Mouse (Mus musculus) embryonic facial prominence, embryonic 15.5 days (tissue): ENCODE measurements around the gene Ankle1. TPM values are rescaled to one million over a fixed set of nuclear protein-coding genes. Genes with fewer than 3 reads are reported as not detected.

Source experiments
- ATAC-seq: fragments of 200-750 bp; cut with Nextera tagmentation; 2 replicates; pipeline ENCODE4 v1.8.0; 2017; ENCODE audit warnings: low read depth, moderate TSS enrichment; ENCODE audit not compliant: insufficient number of reproducible peaks, low FRiP score, low TSS enrichment
- H3K27ac ChIP-seq: fragments of 300-500 bp; sonication (generic); replicated peaks from 2 replicates; pipeline ENCODE4 v1.5.1; 2015; ENCODE audit warnings: mild to moderate bottlenecking, inconsistent platforms
- H3K27me3 ChIP-seq: fragments of 300-500 bp; sonication (generic); 2 replicates; pipeline ENCODE4 v1.6.1; 2015; ENCODE audit warnings: inconsistent platforms
- H3K36me3 ChIP-seq: fragments of 300-500 bp; sonication (generic); 2 replicates; pipeline ENCODE4 v1.6.1; 2015; ENCODE audit warnings: mild to moderate bottlenecking, inconsistent platforms
- H3K4me1 ChIP-seq: fragments of 300-500 bp; sonication (generic); 2 replicates; pipeline ENCODE4 v1.6.1; 2015; ENCODE audit warnings: inconsistent platforms
- H3K4me2 ChIP-seq: fragments of 300-500 bp; sonication (generic); replicated peaks from 2 replicates; pipeline ENCODE4 v1.6.1; 2015; ENCODE audit warnings: mild to moderate bottlenecking, inconsistent platforms
- H3K4me3 ChIP-seq: fragments of 300-500 bp; sonication (generic); replicated peaks from 2 replicates; pipeline ENCODE4 v1.5.1; 2015; ENCODE audit warnings: mild to moderate bottlenecking, inconsistent platforms
- H3K9ac ChIP-seq: fragments of 300-500 bp; sonication (generic); 2 replicates; pipeline ENCODE4 v1.6.1; 2015; ENCODE audit warnings: inconsistent platforms
- H3K9me3 ChIP-seq: fragments of 300-500 bp; sonication (generic); replicated peaks from 2 replicates; pipeline ENCODE4 v1.6.1; 2016; ENCODE audit warnings: inconsistent platforms
- WGBS: fragments of 180-500 bp; shearing (Covaris S2); methylation state at CpG from one replicate; pipeline ENCODE4 v1.1.7; 2015; 5-methylcytosine and 5-hydroxymethylcytosine counted together
- polyA plus RNA-seq: library from polyadenylated mRNA; unstranded; fragments of >200 nt; fragmentation: Nextera tagmentation; extraction: Ambion mirVana; gene quantifications from 2 replicates; pipeline ENCODE4 v1.2.1, GENCODE M21; 2015

The Ankle1 gene
- polyA plus RNA-seq = 33.1 and 33.7 TPM in 2 replicates

- H3K4me1 ChIP-seq = peaks cover 24% of the 10 kb centered on the region
- H3K4me3 ChIP-seq = peak within 1 kb of the TSS; percentile 55
- H3K4me2 ChIP-seq = peak within 1 kb of the TSS; percentile 95
- H3K36me3 ChIP-seq = peaks cover 34% of the 10 kb centered on the region
- no peaks in the 10 kb centered on the region for H3K27me3 ChIP-seq
- H3K9ac ChIP-seq = peak within 1 kb of the TSS; percentile 41
- peak; percentile 88 for ATAC-seq
- no peak within 1 kb of the TSS; the same call in 1 of the 2 replicates for H3K27ac ChIP-seq
- no peaks in the 10 kb centered on the region for H3K9me3 ChIP-seq
- WGBS = 16% methylated on average over 33 of the region's 33 CpGs
Observed at GRCm38 (mm10) chr8:71405401-71406098, at the start of gene Ankle1. TSS of gene Ankle1 (plus strand) at chr8:71406010.

- H3K4me2 ChIP-seq = no peak overlapping the region
- H3K9ac ChIP-seq = no peak overlapping the region
- ATAC-seq = no peak
- peaks cover 80% of the 10 kb centered on the region for H3K36me3 ChIP-seq
- no peaks in the 10 kb centered on the region for H3K27me3 ChIP-seq
- no peak overlapping the region for H3K4me3 ChIP-seq
- H3K4me1 ChIP-seq = no peaks in the 10 kb centered on the region
- 81% methylated on average over 3 of the region's 3 CpGs for WGBS
- no peak overlapping the region for H3K27ac ChIP-seq
- no peaks in the 10 kb centered on the region for H3K9me3 ChIP-seq
Observed at GRCm38 (mm10) chr8:71358026-71358425, 47.8 kb upstream of the Ankle1 start.

- peak within 1 kb of the TSS; percentile 87 for H3K4me2 ChIP-seq
- under 1% methylated on average over 56 of the region's 56 CpGs for WGBS
- H3K27me3 ChIP-seq = no peaks in the 10 kb centered on the region
- peaks cover 2% of the 10 kb centered on the region; the same call in 1 of the 2 replicates for H3K36me3 ChIP-seq
- H3K9ac ChIP-seq = peak within 1 kb of the TSS; percentile 62
- H3K9me3 ChIP-seq = no peaks in the 10 kb centered on the region
- peak within 1 kb of the TSS; percentile 79 for H3K4me3 ChIP-seq
- peaks cover 25% of the 10 kb centered on the region for H3K4me1 ChIP-seq
- ATAC-seq = peak; percentile 86
- peak within 1 kb of the TSS; percentile 95 for H3K27ac ChIP-seq
Observed at GRCm38 (mm10) chr8:71366771-71367528, 38.9 kb upstream of the Ankle1 start, which contains the start of gene Use1. TSS of gene Use1 (plus strand) at chr8:71366848.

DNA sequence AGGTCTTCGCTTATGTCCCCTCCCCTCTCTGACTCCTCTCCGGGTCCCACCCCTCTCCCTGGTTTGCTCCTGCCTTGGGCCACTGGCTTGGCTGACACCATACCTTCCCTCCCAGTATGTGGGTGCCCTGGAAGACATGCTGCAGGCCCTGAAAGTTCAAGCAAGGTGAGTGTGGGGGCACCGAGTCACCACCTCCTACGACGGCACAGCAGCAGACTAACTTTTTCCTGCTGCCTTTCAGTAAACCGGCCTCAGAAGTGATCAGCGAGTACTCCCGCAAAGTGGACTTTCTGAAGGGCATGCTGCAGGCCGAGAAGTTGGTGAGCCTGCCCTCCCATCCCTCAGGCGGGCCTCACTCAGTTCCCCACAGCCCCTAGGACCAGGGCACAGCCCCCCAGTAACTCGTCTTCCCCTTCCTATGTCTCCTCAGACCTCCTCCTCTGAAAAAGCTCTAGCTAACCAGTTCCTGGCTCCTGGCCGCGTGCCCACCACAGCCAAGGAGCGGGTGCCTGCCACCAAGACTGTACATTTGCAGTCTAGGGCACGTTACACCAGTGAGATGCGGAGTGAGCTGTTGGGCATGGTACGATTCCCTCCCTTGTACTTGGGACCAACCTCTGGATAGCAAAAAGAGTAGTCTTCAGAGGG, 38.2 kb upstream of the Ankle1 start:
- no peaks in the 10 kb centered on the region for H3K9me3 ChIP-seq
- 39% methylated on average over 17 of the region's 17 CpGs for WGBS
- H3K27me3 ChIP-seq = no peaks in the 10 kb centered on the region
- no peak for ATAC-seq
- peaks cover 25% of the 10 kb centered on the region for H3K4me1 ChIP-seq
- H3K27ac ChIP-seq = peak overlapping the region; percentile 95
- peak overlapping the region; percentile 79 for H3K4me3 ChIP-seq
- peaks cover 4% of the 10 kb centered on the region; the same call in 1 of the 2 replicates for H3K36me3 ChIP-seq
- H3K4me2 ChIP-seq = peak overlapping the region; percentile 87
- H3K9ac ChIP-seq = peak overlapping the region; percentile 62

DNA sequence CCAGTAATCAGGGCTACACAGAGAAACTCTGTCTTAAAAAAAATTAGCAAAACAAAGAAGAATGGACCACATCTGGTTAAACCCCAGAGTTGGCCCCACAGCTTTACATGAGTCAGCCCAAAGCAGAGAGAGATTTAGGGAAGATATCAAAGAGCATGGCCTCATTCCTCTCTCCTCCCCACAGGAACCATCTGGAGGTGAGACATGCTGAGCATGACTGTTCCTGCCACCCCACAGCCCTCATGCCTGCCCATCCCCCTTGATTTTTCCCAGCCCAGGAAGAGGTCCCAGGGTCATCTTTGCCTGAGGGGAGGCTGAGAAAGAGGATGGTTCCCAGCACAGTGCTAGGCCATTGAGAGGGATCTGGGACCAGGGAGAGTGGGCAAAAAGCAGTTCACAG, 37.4 kb upstream of the Ankle1 start:
- no peak overlapping the region for H3K27ac ChIP-seq
- peak overlapping the region; percentile 87; the same call in 1 of the 2 replicates for H3K4me2 ChIP-seq
- H3K9ac ChIP-seq = no peak overlapping the region
- H3K27me3 ChIP-seq = no peaks in the 10 kb centered on the region
- ATAC-seq = no peak
- peaks cover 25% of the 10 kb centered on the region for H3K4me1 ChIP-seq
- no peaks in the 10 kb centered on the region for H3K9me3 ChIP-seq
- H3K36me3 ChIP-seq = peaks cover 11% of the 10 kb centered on the region
- peak overlapping the region; percentile 79 for H3K4me3 ChIP-seq

- no peak overlapping the region for H3K27ac ChIP-seq
- H3K9me3 ChIP-seq = no peaks in the 10 kb centered on the region
- WGBS = 87% methylated on average over 10 of the region's 10 CpGs
- H3K36me3 ChIP-seq = peaks cover 19% of the 10 kb centered on the region
- no peaks in the 10 kb centered on the region for H3K27me3 ChIP-seq
- H3K9ac ChIP-seq = no peak overlapping the region
- H3K4me1 ChIP-seq = peaks cover 25% of the 10 kb centered on the region
- no peak overlapping the region for H3K4me2 ChIP-seq
- H3K4me3 ChIP-seq = no peak overlapping the region
- ATAC-seq = no peak
Observed at GRCm38 (mm10) chr8:71369040-71369718, 36.6 kb upstream of the Ankle1 start.

- Histone ChIP-seq H3K27me3 (no peaks in the 10 kb centered on the region), H3K27ac (0 out of 2 replicates have a peak overlapping the region, but pooled peaks have one; percentile 92), H3K4me1 (peaks cover 32% of the 10 kb centered on the region), H3K36me3 (peaks cover 28% of the 10 kb centered on the region), H3K9ac (0 out of 2 replicates have a peak overlapping the region, but pooled peaks have one; percentile 9), H3K4me2 (peak overlapping the region; percentile 53), H3K9me3 (no peaks in the 10 kb centered on the region), H3K4me3 (peak overlapping the region; percentile 90)
- 19% methylated on average over 5 of the region's 5 CpGs for WGBS
- ATAC-seq = no peak
Observed at GRCm38 (mm10) chr8:71370711-71371235, 35.0 kb upstream of the Ankle1 start.

GRCm38 (mm10) chr8:71371236-71371848, 34.5 kb upstream of the Ankle1 start, which contains the start of gene Ocel1:
TSS of gene Ocel1 (plus strand) at chr8:71371298.
- H3K9me3 ChIP-seq = no peaks in the 10 kb centered on the region
- peak; percentile 87 for ATAC-seq
- peaks cover 35% of the 10 kb centered on the region for H3K4me1 ChIP-seq
- peak within 1 kb of the TSS; percentile 48 for H3K9ac ChIP-seq
- WGBS = under 1% methylated on average over 68 of the region's 68 CpGs
- peak within 1 kb of the TSS; percentile 92 for H3K27ac ChIP-seq
- peak within 1 kb of the TSS; percentile 53 for H3K4me2 ChIP-seq
- H3K4me3 ChIP-seq = peak within 1 kb of the TSS; percentile 90
- no peaks in the 10 kb centered on the region for H3K27me3 ChIP-seq
- peaks cover 28% of the 10 kb centered on the region for H3K36me3 ChIP-seq

- Histone ChIP-seq H3K36me3 (peaks cover 28% of the 10 kb centered on the region), H3K4me2 (no peak overlapping the region), H3K9me3 (no peaks in the 10 kb centered on the region), H3K4me3 (no peak overlapping the region), H3K4me1 (peaks cover 40% of the 10 kb centered on the region), H3K27me3 (no peaks in the 10 kb centered on the region), H3K9ac (no peak overlapping the region), H3K27ac (no peak overlapping the region)
- WGBS = 85% methylated on average over 12 of the region's 12 CpGs
- ATAC-seq = no peak
Observed at GRCm38 (mm10) chr8:71372427-71372826, 33.4 kb upstream of the Ankle1 start.

- H3K4me2 ChIP-seq = no peak overlapping the region
- WGBS = 88% methylated on average over 3 of the region's 3 CpGs
Observed at GRCm38 (mm10) chr8:71373000-71373399, 32.8 kb upstream of the Ankle1 start.

More at GRCm38 (mm10) chr8:71373000-71373399, 32.8 kb upstream of the Ankle1 start:
- no peak overlapping the region for H3K4me3 ChIP-seq
- H3K9ac ChIP-seq = no peak overlapping the region
- H3K9me3 ChIP-seq = no peaks in the 10 kb centered on the region
- no peak for ATAC-seq
- H3K27me3 ChIP-seq = no peaks in the 10 kb centered on the region
- no peak overlapping the region for H3K27ac ChIP-seq
- peaks cover 35% of the 10 kb centered on the region for H3K4me1 ChIP-seq
- peaks cover 32% of the 10 kb centered on the region for H3K36me3 ChIP-seq
